Mouse (Mus musculus): ENCODE data around the gene Slc31a1.

Gene Slc31a1

GRCm38 (mm10) chr4:62364299-62364698, 3.8 kb downstream of the Slc31a1 start:
- no peak for DNase-seq

- DNase-seq, result no peak
These were observed 5.8 kb downstream of the Slc31a1 start for GRCm38 (mm10) chr4:62366291-62366690.

- DNase-seq, result no peak
These were observed 7.1 kb downstream of the Slc31a1 start for GRCm38 (mm10) chr4:62367586-62367985.

- no peak for DNase-seq
These were observed 8.6 kb downstream of the Slc31a1 start for GRCm38 (mm10) chr4:62369091-62369490.

DNA sequence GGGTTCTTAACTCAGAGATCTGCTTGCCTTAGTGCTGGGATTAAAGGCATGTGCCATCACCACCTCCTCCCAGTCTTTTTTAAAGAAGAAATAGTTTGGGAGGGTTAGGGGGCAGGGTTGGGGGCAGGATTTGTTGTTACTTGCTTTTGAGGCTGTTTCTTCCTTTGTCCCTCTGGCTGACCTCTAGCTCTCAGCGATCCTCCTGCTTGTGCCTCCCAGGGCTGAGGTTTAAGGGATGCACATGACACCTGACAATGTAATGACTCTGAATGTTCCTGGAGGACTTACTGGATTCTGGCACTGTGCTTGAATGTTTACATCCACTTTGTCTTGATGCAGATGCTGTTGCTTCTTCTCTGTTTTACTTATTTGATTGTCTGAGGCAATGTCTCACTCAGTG, 11.9 kb downstream of the Slc31a1 start:
- DNase-seq, result no peak

- DNase-seq, result no peak
These were observed 12.4 kb downstream of the Slc31a1 start for GRCm38 (mm10) chr4:62372818-62373520.

DNA sequence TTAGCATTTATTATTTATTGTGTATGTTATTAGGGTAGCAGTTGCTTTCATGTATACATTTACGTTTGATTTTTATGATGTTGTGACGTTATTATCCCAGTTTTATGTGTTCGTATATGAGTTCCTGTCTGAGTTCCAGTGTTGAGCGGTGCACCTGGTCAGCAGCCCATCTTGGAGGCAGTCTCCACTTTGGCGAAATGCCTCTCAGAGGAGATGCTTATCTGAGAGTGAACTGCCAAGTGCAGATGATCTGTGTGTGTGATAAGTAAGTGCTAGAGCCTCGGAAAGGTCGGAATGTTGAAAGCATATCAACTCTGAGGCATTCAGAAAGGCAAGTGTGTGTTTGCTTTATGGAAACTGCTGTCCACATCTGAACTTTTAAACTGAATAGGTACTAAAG, 13.1 kb downstream of the Slc31a1 start:
- no peak for DNase-seq

- no peak for DNase-seq
These were observed 13.8 kb downstream of the Slc31a1 start for GRCm38 (mm10) chr4:62374342-62374741.

GRCm38 (mm10) chr4:62376123-62376522, 15.6 kb downstream of the Slc31a1 start:
- no peak for DNase-seq

GRCm38 (mm10) chr4:62379724-62380381, 19.3 kb downstream of the Slc31a1 start:
- no peak for DNase-seq

- DNase-seq, result no peak
These were observed 22.7 kb downstream of the Slc31a1 start for GRCm38 (mm10) chr4:62383207-62383606.

- no peak for DNase-seq
These were observed 23.2 kb downstream of the Slc31a1 start for GRCm38 (mm10) chr4:62383752-62384151.

DNA sequence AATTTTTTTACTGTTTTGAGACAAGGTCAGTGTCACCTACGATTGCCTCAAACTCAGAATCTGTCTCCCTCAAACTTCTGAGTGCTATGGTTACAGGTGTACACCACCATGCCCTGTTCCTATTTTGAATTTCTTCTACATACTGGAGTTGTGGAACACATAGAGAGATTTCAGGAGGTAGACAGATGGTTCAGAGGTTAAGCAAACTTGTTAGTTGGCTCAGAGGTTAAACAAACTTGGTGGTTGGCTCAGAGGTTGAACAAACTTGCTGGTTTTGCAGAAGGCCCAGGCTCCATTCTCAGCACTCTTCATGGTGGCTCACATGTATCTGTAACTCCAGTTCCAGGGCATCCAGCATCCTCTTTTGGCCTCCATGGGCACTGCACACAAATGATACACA, 23.6 kb downstream of the Slc31a1 start:
- no peak for DNase-seq

GRCm38 (mm10) chr4:62385439-62385838, 24.9 kb downstream of the Slc31a1 start:
- DNase-seq, result no peak

DNA sequence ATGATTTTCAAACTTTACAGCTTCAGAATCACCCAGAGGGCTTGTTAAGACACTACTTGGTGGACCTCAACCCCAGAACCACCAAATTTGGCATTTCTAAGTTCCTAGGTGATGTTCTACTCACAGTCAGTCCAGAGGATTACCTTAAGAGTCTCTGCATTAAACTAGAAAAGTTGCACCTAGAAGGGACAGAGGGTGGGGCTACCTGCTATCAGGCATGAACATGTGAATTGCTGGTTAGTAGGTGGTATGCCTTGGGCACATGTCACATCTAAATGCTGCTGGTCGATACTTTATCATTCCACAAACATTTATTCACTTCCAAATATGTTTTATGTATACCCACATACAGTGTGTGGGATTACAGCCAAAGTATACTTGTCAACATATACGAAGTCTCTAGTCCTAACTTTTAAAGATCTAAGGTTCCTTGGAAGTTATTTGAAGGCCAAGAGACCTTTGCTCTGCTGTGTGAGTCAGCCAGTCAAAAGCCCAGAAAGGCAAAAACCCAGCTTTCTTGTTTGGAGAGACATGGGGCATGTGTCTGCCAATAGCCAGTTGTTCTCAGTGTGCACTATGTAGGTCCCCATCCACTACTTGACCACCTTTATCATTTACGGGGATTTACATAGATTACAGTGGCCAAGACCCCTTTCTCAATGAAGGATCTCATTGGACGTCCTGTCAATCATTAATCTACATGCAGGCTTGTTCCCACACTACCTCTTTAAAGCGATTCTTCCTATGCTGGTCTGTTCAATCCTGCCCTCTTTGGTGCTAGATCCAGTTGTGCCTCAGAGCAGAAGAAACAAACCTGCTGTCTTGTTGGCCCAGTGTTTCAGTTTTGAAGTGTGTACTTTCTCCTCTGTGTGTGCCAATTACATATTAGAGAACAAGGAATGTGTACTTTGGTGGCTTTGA, 29.3 kb downstream of the Slc31a1 start:
- DNase-seq, result no peak

- no peak for DNase-seq
These were observed 31.4 kb downstream of the Slc31a1 start for GRCm38 (mm10) chr4:62391892-62392291.

DNA sequence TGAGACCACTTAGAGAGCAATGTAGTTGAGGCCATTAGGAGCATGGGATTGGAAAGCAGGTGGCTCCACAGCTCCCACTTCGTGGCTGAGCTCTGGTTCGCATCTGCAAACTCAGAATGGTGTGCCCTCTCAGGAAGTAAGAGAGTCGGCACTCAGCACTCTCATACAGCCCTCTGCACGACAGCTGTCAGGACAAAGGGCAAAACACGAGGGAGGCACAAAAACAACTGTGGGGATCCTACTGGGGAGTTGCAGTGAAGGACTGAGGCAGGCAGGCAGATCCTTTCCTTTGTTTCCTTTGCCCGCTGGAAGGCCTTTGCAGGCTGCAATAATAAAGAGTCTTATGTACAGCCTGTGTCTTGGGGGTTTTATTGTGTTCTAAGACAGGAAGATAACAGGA, 32.9 kb downstream of the Slc31a1 start:
- no peak for DNase-seq

DNA sequence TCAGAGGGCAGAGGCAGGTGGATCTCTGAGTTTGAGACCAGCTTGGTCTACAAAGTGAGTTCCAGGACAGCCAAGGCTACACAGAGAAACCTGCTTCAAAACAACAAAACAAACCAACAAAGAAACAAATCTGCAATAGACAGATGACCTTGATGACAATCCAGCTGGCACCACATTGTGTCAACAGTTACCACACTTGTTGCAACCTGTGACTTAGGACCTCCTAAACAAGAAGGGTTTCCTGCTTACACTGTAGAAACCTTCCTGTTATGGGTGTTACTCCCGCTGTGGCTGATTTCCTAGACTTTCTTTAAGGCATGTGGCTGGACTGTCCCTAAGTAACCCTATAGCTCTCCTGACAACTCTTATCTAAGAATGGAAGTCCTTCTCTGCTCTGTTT, 35.3 kb downstream of the Slc31a1 start:
- no peak for DNase-seq

GRCm38 (mm10) chr4:62397616-62398365, 37.3 kb downstream of the Slc31a1 start:
- no peak for DNase-seq

- DNase-seq, result no peak
These were observed 38.4 kb downstream of the Slc31a1 start for GRCm38 (mm10) chr4:62398956-62399355.

GRCm38 (mm10) chr4:62406133-62406532, 45.6 kb downstream of the Slc31a1 start:
- DNase-seq, result no peak

- DNase-seq, result peak; percentile 76
These were observed 47.4 kb downstream of the Slc31a1 start for GRCm38 (mm10) chr4:62407730-62408582.

Data from kidney, postnatal 10 days (tissue).